In genomic region chr16:24836550-24836949, GRCm38 (mm10) we compare ENCODE assay signal across 27 mouse cellular contexts.
DNase-seq lines count a peak whose midpoint lies in the region; ATAC-seq lines count a peak whose summit lies in the region.
"Had no signal": no experiment of that assay in that cellular context is flagged by ENCODE, and none has a peak within 500 bp of the region (broad histone marks: within the 10 kb centered on the region; RNA-seq: fewer than 3 reads in every experiment).

No protein-coding gene starts in this region.

- H3K27ac ChIP-seq in forebrain, embryonic 14.5 days (ENCODE audit: low read depth, low read length) = no peak overlapping the region
- no peak overlapping the region for H3K27ac ChIP-seq in forebrain, embryonic 15.5 days (replicated peaks)
- no peak overlapping the region for H3K27ac ChIP-seq in heart, embryonic 12.5 days (ENCODE audit: poor library complexity, severe bottlenecking)
- H3K27ac ChIP-seq in kidney, embryonic 14.5 days (ENCODE audit: low read depth, low read length) = no peak overlapping the region
- H3K27ac ChIP-seq: embryonic facial prominence, embryonic 12.5 days; embryonic facial prominence, embryonic 15.5 days; gastrocnemius, adult 2 months; heart, embryonic 15.5 days; hindbrain, embryonic 10.5 days; hindbrain, embryonic 13.5 days had no signal

- H3K9me3 ChIP-seq in forebrain, embryonic 14.5 days (replicated peaks; ENCODE audit: control insufficient read depth, low read length) = no peaks in the 10 kb centered on the region
- H3K9me3 ChIP-seq in forebrain, embryonic 15.5 days = no peaks in the 10 kb centered on the region
- no peaks in the 10 kb centered on the region for H3K9me3 ChIP-seq in heart, embryonic 12.5 days (replicated peaks)
- no peaks in the 10 kb centered on the region for H3K9me3 ChIP-seq in kidney, embryonic 14.5 days (ENCODE audit: control insufficient read depth, low read length)
- H3K9me3 ChIP-seq: embryonic facial prominence, embryonic 12.5 days; embryonic facial prominence, embryonic 15.5 days; heart, embryonic 15.5 days; hindbrain, embryonic 10.5 days; hindbrain, embryonic 13.5 days had no signal

- H3K36me3 ChIP-seq in forebrain, embryonic 14.5 days (ENCODE audit: control insufficient read depth, insufficient read depth, low read length) = no peaks in the 10 kb centered on the region
- H3K36me3 ChIP-seq in forebrain, embryonic 15.5 days = no peaks in the 10 kb centered on the region
- no peaks in the 10 kb centered on the region for H3K36me3 ChIP-seq in heart, embryonic 12.5 days
- no peaks in the 10 kb centered on the region for H3K36me3 ChIP-seq in kidney, embryonic 14.5 days (ENCODE audit: control insufficient read depth, insufficient read depth, low read length)
- H3K36me3 ChIP-seq: embryonic facial prominence, embryonic 12.5 days; embryonic facial prominence, embryonic 15.5 days; heart, embryonic 15.5 days; hindbrain, embryonic 10.5 days; hindbrain, embryonic 13.5 days had no signal

- no peak overlapping the region for H3K4me3 ChIP-seq in forebrain, embryonic 14.5 days (ENCODE audit: low read depth, low read length)
- no peak overlapping the region for H3K4me3 ChIP-seq in forebrain, embryonic 15.5 days
- no peak overlapping the region for H3K4me3 ChIP-seq in heart, embryonic 12.5 days
- H3K4me3 ChIP-seq in kidney, embryonic 14.5 days (ENCODE audit: low read length) = no peak overlapping the region
- H3K4me3 ChIP-seq: embryonic facial prominence, embryonic 12.5 days; embryonic facial prominence, embryonic 15.5 days; gastrocnemius, adult 2 months; heart, embryonic 15.5 days; hindbrain, embryonic 10.5 days; hindbrain, embryonic 13.5 days had no signal

- no peak for ATAC-seq in forebrain, embryonic 14.5 days
- no peak for ATAC-seq in forebrain, embryonic 15.5 days (replicated peaks)
- ATAC-seq in CD4-positive, CD25-positive, alpha-beta regulatory T cell, adult 4 months = peak; percentile 67
- peak; percentile 77 for ATAC-seq in inflammation-experienced regulatory T-cells, adult 6 months
- no peak for ATAC-seq in heart, embryonic 12.5 days (ENCODE audit: insufficient number of reproducible peaks, low FRiP score)
- ATAC-seq in kidney, embryonic 14.5 days (ENCODE audit: low FRiP score, low TSS enrichment) = no peak
- ATAC-seq: activated CD4-positive, CD25-positive, alpha-beta regulatory T cell, adult 4 months; forebrain, embryonic 16.5 days; hindbrain, embryonic 16.5 days; intestine, postnatal 0 days had no signal

- DNase-seq in forebrain, embryonic 14.5 days (ENCODE audit: low spot score) = peak; percentile 5
- no peak for DNase-seq in adrenal gland, adult 18-20 months (ENCODE audit: low spot score in 2 of 2)
- DNase-seq: adrenal gland, postnatal 10 days; adrenal gland, postnatal 36 days; cerebellum, adult 18-20 months; cerebellum, adult 9-10 months; cerebellum, postnatal 14 days; gastrocnemius, adult 2 months; gastrocnemius, postnatal 14 days; heart, adult 11 months; heart, postnatal 10 days; heart, postnatal 36 days had no signal

- H3K4me1 ChIP-seq in forebrain, embryonic 14.5 days (ENCODE audit: control insufficient read depth, insufficient read depth, low read length) = no peaks in the 10 kb centered on the region
- H3K4me1 ChIP-seq in forebrain, embryonic 15.5 days = no peaks in the 10 kb centered on the region
- peaks cover 17% of the 10 kb centered on the region for H3K4me1 ChIP-seq in heart, embryonic 12.5 days (replicated peaks)
- H3K4me1 ChIP-seq in kidney, embryonic 14.5 days (ENCODE audit: control insufficient read depth, insufficient read depth, low read length) = no peaks in the 10 kb centered on the region
- H3K4me1 ChIP-seq: hindbrain, embryonic 10.5 days; hindbrain, embryonic 13.5 days had no signal

- WGBS in forebrain, embryonic 14.5 days = 77% methylated on average over 5 of the region's 5 CpGs
- 66% methylated on average over 5 of the region's 5 CpGs for WGBS in forebrain, embryonic 15.5 days
- 84% methylated on average over 5 of the region's 5 CpGs for WGBS in heart, embryonic 12.5 days
- WGBS in kidney, embryonic 14.5 days = 92% methylated on average over 5 of the region's 5 CpGs

- H3K4me2 ChIP-seq in forebrain, embryonic 14.5 days (ENCODE audit: low read length) = no peak overlapping the region
- no peak overlapping the region for H3K4me2 ChIP-seq in forebrain, embryonic 15.5 days (replicated peaks)
- H3K4me2 ChIP-seq in heart, embryonic 12.5 days = no peak overlapping the region
- H3K4me2 ChIP-seq in kidney, embryonic 14.5 days (replicated peaks; ENCODE audit: low read depth, low read length) = no peak overlapping the region
- H3K4me2 ChIP-seq: embryonic facial prominence, embryonic 12.5 days; embryonic facial prominence, embryonic 15.5 days; heart, embryonic 11.5 days; heart, embryonic 15.5 days; hindbrain, embryonic 13.5 days had no signal

- H3K27me3 ChIP-seq in forebrain, embryonic 14.5 days (replicated peaks; ENCODE audit: control insufficient read depth, insufficient read depth, low read length) = no peaks in the 10 kb centered on the region
- H3K27me3 ChIP-seq in forebrain, embryonic 15.5 days = no peaks in the 10 kb centered on the region
- no peaks in the 10 kb centered on the region for H3K27me3 ChIP-seq in heart, embryonic 12.5 days (replicated peaks)
- no peaks in the 10 kb centered on the region for H3K27me3 ChIP-seq in kidney, embryonic 14.5 days (ENCODE audit: control insufficient read depth, insufficient read depth, low read length)
- H3K27me3 ChIP-seq: embryonic facial prominence, embryonic 12.5 days; embryonic facial prominence, embryonic 15.5 days; heart, embryonic 15.5 days; hindbrain, embryonic 13.5 days had no signal

- H3K9ac ChIP-seq in forebrain, embryonic 14.5 days (ENCODE audit: low read length) = no peak overlapping the region
- no peak overlapping the region for H3K9ac ChIP-seq in forebrain, embryonic 15.5 days (replicated peaks)
- H3K9ac ChIP-seq in heart, embryonic 12.5 days = no peak overlapping the region
- no peak overlapping the region for H3K9ac ChIP-seq in kidney, embryonic 14.5 days (ENCODE audit: low read depth, low read length)
- H3K9ac ChIP-seq: embryonic facial prominence, embryonic 12.5 days; embryonic facial prominence, embryonic 15.5 days; heart, embryonic 15.5 days; hindbrain, embryonic 13.5 days had no signal

Comparison
In these comparisons a context has a peak if more than half of its experiments do, and no peak if none do; other contexts are left out.
1. ATAC-seq: peak in CD4-positive, CD25-positive, alpha-beta regulatory T cell, adult 4 months (single experiment) and inflammation-experienced regulatory T-cells, adult 6 months (single experiment); none in forebrain, embryonic 14.5 days (single experiment), forebrain, embryonic 15.5 days (single experiment), heart, embryonic 12.5 days (single experiment) and kidney, embryonic 14.5 days (single experiment).